Mouse (Mus musculus) heart, postnatal 36 days (tissue): ENCODE measurements around the gene Nup160. TPM values are rescaled to one million over a fixed set of nuclear protein-coding genes. Genes with fewer than 3 reads are reported as not detected.

Experiments
- DNase-seq, 2 experiments: peaks; one replicate each; pipeline ENCODE4 v3.0.0; 2021 to 2022
- intact Hi-C: fragments of 180-260 bp; cut with DNase I; formaldehyde crosslinking; loops from one replicate; pipeline ENCODE4 v1.15.1; 2025
- total RNA-seq, 2 experiments: library from RNA; stranded (reverse); gene quantifications; 2 replicates each; pipeline ENCODE4 v1.2.3; 2021

Nup160 gene
- total RNA-seq, 2 experiments from 2014 or later, result 7.6 to 13.7 TPM

GRCm38 (mm10) chr2:90739921-90740320 is 62.9 kb downstream of the Nup160 start:
- no peak for DNase-seq
- intact Hi-C loops, result no loop called here

- peak; percentile 26 to 30 for DNase-seq
- intact Hi-C loops, result loop anchor here (5.0 kb wide), 1 partner anchor 103 kb away; the partner anchor contains the start of gene Mtch2
Measured at GRCm38 (mm10) chr2:90744285-90745052, 67.5 kb downstream of the Nup160 start.

- intact Hi-C loops, result loop anchor here (5.0 kb wide), 1 partner anchor 102 kb away; the partner anchor contains the start of gene Mtch2
- peak; percentile 95 for DNase-seq
Measured at GRCm38 (mm10) chr2:90745053-90745678, 68.2 kb downstream of the Nup160 start, which contains the start of gene Fnbp4. Gene Fnbp4 (plus strand): TSS chr2:90745370.

- DNase-seq, result no peak
- intact Hi-C loops, result loop anchor here (5.0 kb wide), 1 partner anchor 101 kb away; the partner anchor contains the start of gene Mtch2
Measured at GRCm38 (mm10) chr2:90745740-90746537, 68.9 kb downstream of the Nup160 start.

- DNase-seq, result no peak
Measured at GRCm38 (mm10) chr2:90746538-90746865, 69.5 kb downstream of the Nup160 start.

GRCm38 (mm10) chr2:90747131-90747530 is 70.1 kb downstream of the Nup160 start:
- intact Hi-C loops, result loop anchor here (5.0 kb wide), 1 partner anchor 100 kb away; the partner anchor contains the start of gene Mtch2
- no peak for DNase-seq

More at GRCm38 (mm10) chr2:90746538-90746865, 69.5 kb downstream of the Nup160 start:
- intact Hi-C loops, result loop anchor here (5.0 kb wide), 1 partner anchor 101 kb away; the partner anchor contains the start of gene Mtch2

GRCm38 (mm10) chr2:90749676-90750459 is 72.9 kb downstream of the Nup160 start:
- intact Hi-C loops, result loop anchor here (5.0 kb wide), 1 partner anchor 97 kb away; the partner anchor contains the start of gene Mtch2
- no peak for DNase-seq

GRCm38 (mm10) chr2:90753565-90753964 is 76.5 kb downstream of the Nup160 start:
- intact Hi-C loops, result no loop called here
- no peak for DNase-seq

GRCm38 (mm10) chr2:90754188-90754587 is 77.2 kb downstream of the Nup160 start:
- no peak for DNase-seq
- intact Hi-C loops, result no loop called here

- DNase-seq, result no peak
- intact Hi-C loops, result no loop called here
Measured at GRCm38 (mm10) chr2:90765123-90765522, 88.1 kb downstream of the Nup160 start.

GRCm38 (mm10) chr2:90781323-90781722 is 104.3 kb downstream of the Nup160 start:
- intact Hi-C loops, result no loop called here
- no peak for DNase-seq

- intact Hi-C loops, result no loop called here
Measured at GRCm38 (mm10) chr2:90781938-90782337, 104.9 kb downstream of the Nup160 start.

GRCm38 (mm10) chr2:90782458-90782857 is 105.4 kb downstream of the Nup160 start, which contains the start of gene Agbl2:
Gene Agbl2 (plus strand): TSS chr2:90782727.
- intact Hi-C loops, result no loop called here

More at GRCm38 (mm10) chr2:90781938-90782337, 104.9 kb downstream of the Nup160 start:
- no peak for DNase-seq

GRCm38 (mm10) chr2:90782901-90783486 is 106.0 kb downstream of the Nup160 start:
- intact Hi-C loops, result no loop called here
- peak; percentile 16 to 21 for DNase-seq

More at GRCm38 (mm10) chr2:90782458-90782857, 105.4 kb downstream of the Nup160 start, which contains the start of gene Agbl2:
- DNase-seq, result peak; percentile 6 to 10

Other genes with a start within 250 kb of the Nup160 start
- 10 to 100 TPM in 1 of 2 experiments, 1 to 10 TPM in 1; 8.3 to 10.5 TPM for gene Ptprj, start 96.6 kb upstream of the Nup160 start, total RNA-seq
- 10 to 100 TPM; 13.4 to 16.5 TPM for gene Fnbp4, start 68.2 kb downstream of the Nup160 start, total RNA-seq
- 1 to 10 TPM in 1 of 2 experiments, under 1 TPM in 1; 1.00 to 1.0 TPM for gene Agbl2, start 105.5 kb downstream of the Nup160 start, total RNA-seq
- 100 to 1,000 TPM; 194 to 211 TPM for gene Mtch2, start 169.9 kb downstream of the Nup160 start, total RNA-seq
- 1 to 10 TPM; 2.6 to 5.1 TPM for gene C1qtnf4, start 208.6 kb downstream of the Nup160 start, total RNA-seq
- 10 to 100 TPM; 22.1 to 23.8 TPM for gene Kbtbd4, start 227.5 kb downstream of the Nup160 start, total RNA-seq
- gene Ndufs3, start 227.6 kb downstream of the Nup160 start, total RNA-seq, result 100 to 1,000 TPM; 797 to 891 TPM